Mouse (Mus musculus): ENCODE results near the gene 9930111J21Rik2.
"Not testable (repeated sequence)": the region's sequence is repeated elsewhere in the genome, so short reads cannot be mapped to it uniquely, and the experiment has no call there.

- not testable (repeated sequence) for TF ChIP-seq POLR2A (IDR thresholded peaks at IDR 0.05; ENCODE audit: control insufficient read depth, extremely low read depth, insufficient read depth, low read length, poor library complexity); CTCF (IDR thresholded peaks at IDR 0.05; ENCODE audit: borderline replicate concordance, control insufficient read depth, extremely low read depth, insufficient read depth, low read length, poor library complexity)
Observed at GRCm38 (mm10) chr11:48988219-48988618, 62.8 kb downstream of the 9930111J21Rik2 start.
